Mouse (Mus musculus): ENCODE data around the gene Nfix. TPM values are rescaled to one million over a fixed set of nuclear protein-coding genes. Genes with fewer than 3 reads are reported as not detected.

The Nfix gene
- polyA plus RNA-seq, 1 experiment from 2014 or later = 36.6 TPM

GRCm38 (mm10) chr8:84695140-84695539 is 105.0 kb downstream of the Nfix start:
- Histone ChIP-seq H3K9ac (ENCODE audit: low read length) (no peak overlapping the region), H3K27me3 (ENCODE audit: control insufficient read depth, insufficient read depth, low read length) (no peaks in the 10 kb centered on the region), H3K9me3 (ENCODE audit: control insufficient read depth, low read length) (no peaks in the 10 kb centered on the region), H3K4me2 (replicated peaks; ENCODE audit: low read depth) (no peak overlapping the region), H3K4me1 (replicated peaks; ENCODE audit: control insufficient read depth, insufficient read depth) (no peaks in the 10 kb centered on the region), H3K27ac (replicated peaks) (no peak overlapping the region), H3K36me3 (ENCODE audit: control insufficient read depth, insufficient read depth, low read length) (peaks cover 10% of the 10 kb centered on the region; the same call in 1 of the 2 replicates), H3K4me3 (ENCODE audit: low read depth, low read length) (no peak overlapping the region)
- ATAC-seq (ENCODE audit: low FRiP score, low TSS enrichment) (no peak), DNase-seq (ENCODE audit: low spot score) (no peak)
- WGBS = 84% methylated on average over 6 of the region's 6 CpGs
- TF ChIP-seq CTCF (IDR thresholded peaks at IDR 0.05; ENCODE audit: low read depth) = no peak
- no peak for TF ChIP-seq EP300 (optimal IDR thresholded peaks at IDR 0.05)

DNA sequence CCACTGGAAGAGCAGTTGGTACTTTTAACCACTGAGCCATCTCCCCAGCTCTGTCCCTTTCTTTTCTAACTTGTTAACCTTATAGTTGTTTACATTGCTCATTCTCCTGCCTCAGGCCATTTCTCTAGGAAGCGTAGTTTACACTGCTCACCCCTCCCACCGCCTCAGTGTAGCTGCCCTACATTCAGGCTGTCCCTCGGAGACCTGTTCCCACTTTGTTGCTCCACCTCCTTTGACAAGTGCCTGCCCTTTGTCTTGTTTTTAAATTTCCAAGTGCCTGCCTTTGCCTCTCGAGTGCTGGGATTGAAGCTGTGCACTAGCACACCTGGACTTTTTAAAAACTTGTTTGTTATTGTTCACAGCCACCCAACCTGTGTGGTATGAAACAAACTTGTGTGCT is 106.8 kb downstream of the Nfix start:
- no peaks in the 10 kb centered on the region for H3K27me3 ChIP-seq (ENCODE audit: control insufficient read depth, insufficient read depth, low read length)
- DNase-seq (ENCODE audit: low spot score) = no peak
- no peak overlapping the region for H3K9ac ChIP-seq (ENCODE audit: low read length)
- no peaks in the 10 kb centered on the region for H3K4me1 ChIP-seq (replicated peaks; ENCODE audit: control insufficient read depth, insufficient read depth)
- TF ChIP-seq EP300 (optimal IDR thresholded peaks at IDR 0.05) (no peak), CTCF (IDR thresholded peaks at IDR 0.05; ENCODE audit: low read depth) (no peak)
- no peaks in the 10 kb centered on the region for H3K9me3 ChIP-seq (ENCODE audit: control insufficient read depth, low read length)
- H3K27ac ChIP-seq (replicated peaks) = no peak overlapping the region
- no peak for ATAC-seq (ENCODE audit: low FRiP score, low TSS enrichment)
- no peak overlapping the region for H3K4me2 ChIP-seq (replicated peaks; ENCODE audit: low read depth)
- no peak overlapping the region for H3K4me3 ChIP-seq (ENCODE audit: low read depth, low read length)
- H3K36me3 ChIP-seq (ENCODE audit: control insufficient read depth, insufficient read depth, low read length) = peaks cover 10% of the 10 kb centered on the region; the same call in 1 of the 2 replicates
- WGBS = 49% methylated on average over 4 of the region's 4 CpGs

- Histone ChIP-seq H3K4me3 (ENCODE audit: low read depth, low read length) (peak overlapping the region; percentile 72), H3K4me2 (replicated peaks; ENCODE audit: low read depth) (peak overlapping the region; percentile 85), H3K4me1 (replicated peaks; ENCODE audit: control insufficient read depth, insufficient read depth) (0 out of 2 replicates have a peak, but pooled peaks cover 3% of the 10 kb centered on the region), H3K27ac (replicated peaks) (0 out of 2 replicates have a peak overlapping the region, but pooled peaks have one; percentile 40), H3K27me3 (ENCODE audit: control insufficient read depth, insufficient read depth, low read length) (no peaks in the 10 kb centered on the region), H3K9ac (ENCODE audit: low read length) (peak overlapping the region; percentile 84), H3K36me3 (ENCODE audit: control insufficient read depth, insufficient read depth, low read length) (peaks cover 7% of the 10 kb centered on the region; the same call in 1 of the 2 replicates), H3K9me3 (ENCODE audit: control insufficient read depth, low read length) (no peaks in the 10 kb centered on the region)
- peak; percentile 33; the same call in 1 of the 2 replicates for TF ChIP-seq CTCF (IDR thresholded peaks at IDR 0.05; ENCODE audit: low read depth)
- no peak for TF ChIP-seq EP300 (optimal IDR thresholded peaks at IDR 0.05)
- DNase-seq (ENCODE audit: low spot score) (peak; percentile 88), ATAC-seq (ENCODE audit: low FRiP score, low TSS enrichment) (peak; percentile 89)
- WGBS = under 1% methylated on average over 47 of the region's 47 CpGs
Observed at GRCm38 (mm10) chr8:84689091-84689915, 110.8 kb downstream of the Nfix start.

GRCm38 (mm10) chr8:84687705-84688100 is 112.4 kb downstream of the Nfix start, which contains the start of gene Nacc1:
Gene Nacc1, minus strand, starts transcription at chr8:84687862.
- peak; percentile 83 for ATAC-seq (ENCODE audit: low FRiP score, low TSS enrichment)
- H3K27me3 ChIP-seq (ENCODE audit: control insufficient read depth, insufficient read depth, low read length) = no peaks in the 10 kb centered on the region
- peak within 1 kb of the TSS; percentile 72 for H3K4me2 ChIP-seq (replicated peaks; ENCODE audit: low read depth)
- H3K36me3 ChIP-seq (ENCODE audit: control insufficient read depth, insufficient read depth, low read length) = peaks cover 7% of the 10 kb centered on the region; the same call in 1 of the 2 replicates
- peak within 1 kb of the TSS; percentile 96 for H3K9ac ChIP-seq (ENCODE audit: low read length)
- under 1% methylated on average over 36 of the region's 37 CpGs for WGBS
- peak within 1 kb of the TSS; percentile 92 for H3K27ac ChIP-seq (replicated peaks)
- DNase-seq (ENCODE audit: low spot score) = peak; percentile 93
- peak within 1 kb of the TSS; percentile 98 for H3K4me3 ChIP-seq (ENCODE audit: low read depth, low read length)
- TF ChIP-seq CTCF (IDR thresholded peaks at IDR 0.05; ENCODE audit: low read depth) (peak; percentile 28), EP300 (optimal IDR thresholded peaks at IDR 0.05) (no peak)
- H3K9me3 ChIP-seq (ENCODE audit: control insufficient read depth, low read length) = no peaks in the 10 kb centered on the region
- 0 out of 2 replicates have a peak, but pooled peaks cover 3% of the 10 kb centered on the region for H3K4me1 ChIP-seq (replicated peaks; ENCODE audit: control insufficient read depth, insufficient read depth)

DNA sequence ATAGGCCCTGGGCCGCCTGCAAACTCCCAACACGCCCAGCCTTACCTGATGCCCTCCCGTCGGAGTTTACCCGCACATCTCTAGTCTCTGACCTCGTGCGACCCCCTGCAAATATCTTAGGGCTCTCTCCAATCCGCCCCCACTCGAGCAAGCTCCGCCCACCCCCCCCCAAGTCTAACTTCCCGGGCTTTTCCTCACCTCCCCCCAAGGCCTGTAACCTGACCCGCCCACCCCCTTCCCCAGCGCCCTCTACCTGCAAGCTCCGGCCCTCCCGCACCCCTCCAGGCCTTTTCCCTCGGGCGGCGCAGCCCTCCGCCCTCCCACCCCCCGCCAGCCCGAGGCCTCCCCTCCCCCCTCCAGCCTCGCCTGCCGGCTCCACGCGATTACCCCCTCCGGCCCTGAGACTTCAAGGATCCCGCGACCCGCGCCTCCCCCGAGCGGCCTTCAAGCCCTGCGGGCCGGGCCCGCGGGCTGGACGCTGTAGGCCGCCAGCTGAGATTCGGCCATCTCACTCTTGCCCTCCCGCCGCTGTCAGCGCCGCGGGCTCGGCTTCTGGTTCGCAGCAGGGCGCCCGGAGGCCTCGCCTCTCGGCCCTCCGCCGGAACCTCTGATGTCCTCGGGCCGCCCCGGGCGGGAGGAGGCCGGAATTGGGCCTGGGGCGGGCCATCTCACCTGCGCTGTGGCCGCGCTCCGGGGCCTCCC is 113.0 kb downstream of the Nfix start:
- Histone ChIP-seq H3K4me1 (replicated peaks; ENCODE audit: control insufficient read depth, insufficient read depth) (0 out of 2 replicates have a peak, but pooled peaks cover 3% of the 10 kb centered on the region), H3K36me3 (ENCODE audit: control insufficient read depth, insufficient read depth, low read length) (0 out of 2 replicates have a peak, but pooled peaks cover 2% of the 10 kb centered on the region), H3K27ac (replicated peaks) (peak overlapping the region; percentile 92), H3K27me3 (ENCODE audit: control insufficient read depth, insufficient read depth, low read length) (no peaks in the 10 kb centered on the region), H3K4me2 (replicated peaks; ENCODE audit: low read depth) (peak overlapping the region; percentile 72), H3K9me3 (ENCODE audit: control insufficient read depth, low read length) (no peaks in the 10 kb centered on the region), H3K4me3 (ENCODE audit: low read depth, low read length) (peak overlapping the region; percentile 98), H3K9ac (ENCODE audit: low read length) (peak overlapping the region; percentile 96)
- ATAC-seq (ENCODE audit: low FRiP score, low TSS enrichment) = peak; percentile 59
- TF ChIP-seq CTCF (IDR thresholded peaks at IDR 0.05; ENCODE audit: low read depth) (peak; percentile 23; the same call in 1 of the 2 replicates), EP300 (optimal IDR thresholded peaks at IDR 0.05) (no peak)
- DNase-seq (ENCODE audit: low spot score) = peak; percentile 78
- WGBS = 1% methylated on average over 46 of the region's 62 CpGs

Measured in stomach, postnatal 0 days (tissue).